Mouse (Mus musculus) left cerebral cortex, postnatal 10 days (tissue): ENCODE data around the gene Pla2g4b. TPM values are rescaled to one million over a fixed set of nuclear protein-coding genes. Genes with fewer than 3 reads are reported as not detected.

Experiments
- DNase-seq, 2 experiments: peaks; one replicate each; pipeline ENCODE4 v3.0.0; 2021 to 2022; ENCODE audit warnings: low spot score in 2 of 2, mixed read lengths in 1 of 2; ENCODE audit errors: extremely low spot score in 1 of 2
- intact Hi-C: fragments of 180-260 bp; cut with DNase I; formaldehyde crosslinking; loops from one replicate; pipeline ENCODE4 v1.15.1; 2025
- microRNA-seq: library from miRNA; unstranded; fragments of <30 nt; microRNA quantifications from one replicate; pipeline ENCODE4 v1.2.0, GENCODE M21; 2022
- total RNA-seq, 2 experiments: library from RNA; stranded (reverse); gene quantifications; 2 replicates each; pipeline ENCODE4 v1.2.3; 2021

The Pla2g4b gene
- total RNA-seq, 2 experiments from 2014 or later, result 2.6 to 3.3 TPM

- no peak for DNase-seq
- intact Hi-C loops, result loop anchor here (10.0 kb wide), 1 partner anchor 187 kb away; no protein-coding TSS in a partner anchor
Measured at GRCm38 (mm10) chr2:120087897-120088296, 54.7 kb downstream of the Pla2g4b start.

- no peak for DNase-seq
Measured at GRCm38 (mm10) chr2:120090979-120091378, 57.8 kb downstream of the Pla2g4b start.

More at GRCm38 (mm10) chr2:120090979-120091378, 57.8 kb downstream of the Pla2g4b start:
- intact Hi-C loops, result no loop called here

Small RNA genes lying within 50 kb of the gene (microRNA-seq; reads per million reads assigned to microRNA genes)
- gene Mir7665, result not detected

Other genes starting within 250 kb of the Pla2g4b start
- gene Rpap1, start 245.9 kb upstream of the Pla2g4b start, total RNA-seq, result 10 to 100 TPM; 15.9 to 17.1 TPM
- gene Tyro3, start 235.7 kb upstream of the Pla2g4b start, total RNA-seq, result 10 to 100 TPM; 73.3 to 74.1 TPM
- 10 to 100 TPM; 57.9 to 63.5 TPM for gene Mga, start 136.2 kb upstream of the Pla2g4b start, total RNA-seq
- 10 to 100 TPM; 79.1 to 79.2 TPM for gene Mapkbp1, start 60.7 kb upstream of the Pla2g4b start, total RNA-seq
- 1 to 10 TPM; 5.6 to 6.2 TPM for gene Jmjd7, start 5.9 kb upstream of the Pla2g4b start, total RNA-seq
- 1 to 10 TPM in 1 of 2 experiments, under 1 TPM in 1; 0.71 to 1.6 TPM for gene Gm28042, start 5.9 kb upstream of the Pla2g4b start, total RNA-seq
- gene Ehd4, start 121.2 kb downstream of the Pla2g4b start, total RNA-seq, result 10 to 100 TPM in 1 of 2 experiments, 1 to 10 TPM in 1; 9.4 to 10.7 TPM
- gene Pla2g4e, start 211.9 kb downstream of the Pla2g4b start, total RNA-seq, result 10 to 100 TPM; 39.9 to 42.6 TPM